Mouse (Mus musculus): Measurements from ENCODE around the gene Enkur. TPM values are rescaled to one million over a fixed set of nuclear protein-coding genes. Genes with fewer than 3 reads are reported as not detected.
A peak's percentile ranks its signal among the peaks of the same experiment; 100 is the strongest.

Gene Enkur
- polyA plus RNA-seq, 2 experiments, result 0.76 to 0.83 TPM

- peak; percentile 25 for DNase-seq (ENCODE audit: low spot score)
- TF ChIP-seq POLR2A (IDR thresholded peaks at IDR 0.05; ENCODE audit: borderline replicate concordance, extremely low read depth, insufficient read depth, insufficient read length), result no peak
- no peak overlapping the region for H3K4me3 ChIP-seq (replicated peaks; ENCODE audit: low read length)
- no peak overlapping the region for H3K9ac ChIP-seq (ENCODE audit: low read depth, low read length, severe bottlenecking)
- WGBS, result 51% methylated on average over 7 of the region's 7 CpGs
- no peaks in the 10 kb centered on the region for H3K27me3 ChIP-seq (ENCODE audit: control insufficient read depth, insufficient read depth, low read length)
- H3K4me1 ChIP-seq (ENCODE audit: control insufficient read depth, insufficient read depth, low read length), result no peaks in the 10 kb centered on the region
- H3K27ac ChIP-seq (replicated peaks; ENCODE audit: low read depth, low read length), result no peak overlapping the region
- no peak overlapping the region for H3K4me2 ChIP-seq (replicated peaks; ENCODE audit: low read depth, low read length, severe bottlenecking)
- no peaks in the 10 kb centered on the region for H3K9me3 ChIP-seq (ENCODE audit: control insufficient read depth, low read length)
- H3K36me3 ChIP-seq (ENCODE audit: control insufficient read depth, insufficient read depth, low read length), result no peaks in the 10 kb centered on the region
- ATAC-seq (ENCODE audit: low FRiP score, low read depth), result no peak
Measured at GRCm38 (mm10) chr2:21187576-21187975, 17.6 kb downstream of the Enkur start.

GRCm38 (mm10) chr2:21182811-21183210 is 22.4 kb downstream of the Enkur start:
- H3K4me1 ChIP-seq (ENCODE audit: control insufficient read depth, insufficient read depth, low read length), result no peaks in the 10 kb centered on the region

DNA sequence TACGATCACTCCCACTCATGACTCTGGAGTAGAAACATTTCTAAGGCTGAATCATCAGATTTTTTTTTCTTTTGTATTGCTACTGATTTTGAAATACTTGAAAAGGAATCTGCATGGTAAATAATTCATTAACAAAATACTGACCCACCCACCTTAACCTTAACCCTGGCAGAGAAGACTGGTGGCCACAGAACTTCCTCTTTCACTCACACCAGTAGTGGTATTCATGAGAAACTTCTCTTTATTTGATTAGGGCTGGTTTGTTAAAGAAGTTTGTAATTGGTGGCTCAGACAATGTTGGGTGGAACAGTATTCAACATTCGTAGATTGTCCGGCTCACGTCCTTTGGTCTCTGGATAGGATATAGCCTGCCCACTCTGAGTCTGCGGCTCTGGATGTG is 26.0 kb downstream of the Enkur start:
- no peak overlapping the region for H3K9ac ChIP-seq (ENCODE audit: low read depth, low read length, severe bottlenecking)
- DNase-seq (ENCODE audit: low spot score), result no peak
- no peaks in the 10 kb centered on the region for H3K4me1 ChIP-seq (ENCODE audit: control insufficient read depth, insufficient read depth, low read length)
- no peak for TF ChIP-seq POLR2A (IDR thresholded peaks at IDR 0.05; ENCODE audit: borderline replicate concordance, extremely low read depth, insufficient read depth, insufficient read length)
- no peaks in the 10 kb centered on the region for H3K9me3 ChIP-seq (ENCODE audit: control insufficient read depth, low read length)
- H3K4me3 ChIP-seq (replicated peaks; ENCODE audit: low read length), result no peak overlapping the region
- no peaks in the 10 kb centered on the region for H3K27me3 ChIP-seq (ENCODE audit: control insufficient read depth, insufficient read depth, low read length)
- no peak for ATAC-seq (ENCODE audit: low FRiP score, low read depth)
- H3K36me3 ChIP-seq (ENCODE audit: control insufficient read depth, insufficient read depth, low read length), result no peaks in the 10 kb centered on the region
- no peak overlapping the region for H3K27ac ChIP-seq (replicated peaks; ENCODE audit: low read depth, low read length)
- 91% methylated on average over 5 of the region's 5 CpGs for WGBS
- no peak overlapping the region for H3K4me2 ChIP-seq (replicated peaks; ENCODE audit: low read depth, low read length, severe bottlenecking)

More at GRCm38 (mm10) chr2:21182811-21183210, 22.4 kb downstream of the Enkur start:
- H3K36me3 ChIP-seq (ENCODE audit: control insufficient read depth, insufficient read depth, low read length), result no peaks in the 10 kb centered on the region
- H3K27me3 ChIP-seq (ENCODE audit: control insufficient read depth, insufficient read depth, low read length), result no peaks in the 10 kb centered on the region
- TF ChIP-seq POLR2A (IDR thresholded peaks at IDR 0.05; ENCODE audit: borderline replicate concordance, extremely low read depth, insufficient read depth, insufficient read length), result no peak
- no peak overlapping the region for H3K4me3 ChIP-seq (replicated peaks; ENCODE audit: low read length)
- no peaks in the 10 kb centered on the region for H3K9me3 ChIP-seq (ENCODE audit: control insufficient read depth, low read length)
- H3K27ac ChIP-seq (replicated peaks; ENCODE audit: low read depth, low read length), result no peak overlapping the region
- 82% methylated on average over 1 of the region's 1 CpGs for WGBS
- ATAC-seq (ENCODE audit: low FRiP score, low read depth), result no peak
- H3K4me2 ChIP-seq (replicated peaks; ENCODE audit: low read depth, low read length, severe bottlenecking), result no peak overlapping the region
- no peak overlapping the region for H3K9ac ChIP-seq (ENCODE audit: low read depth, low read length, severe bottlenecking)
- no peak for DNase-seq (ENCODE audit: low spot score)

GRCm38 (mm10) chr2:21172797-21173196 is 32.4 kb downstream of the Enkur start:
- DNase-seq (ENCODE audit: low spot score) (no peak), ATAC-seq (ENCODE audit: low FRiP score, low read depth) (no peak)
- Histone ChIP-seq H3K36me3 (ENCODE audit: control insufficient read depth, insufficient read depth, low read length) (no peaks in the 10 kb centered on the region), H3K27me3 (ENCODE audit: control insufficient read depth, insufficient read depth, low read length) (no peaks in the 10 kb centered on the region), H3K4me1 (ENCODE audit: control insufficient read depth, insufficient read depth, low read length) (no peaks in the 10 kb centered on the region), H3K9ac (ENCODE audit: low read depth, low read length, severe bottlenecking) (no peak overlapping the region), H3K4me3 (replicated peaks; ENCODE audit: low read length) (no peak overlapping the region), H3K27ac (replicated peaks; ENCODE audit: low read depth, low read length) (no peak overlapping the region), H3K9me3 (ENCODE audit: control insufficient read depth, low read length) (no peaks in the 10 kb centered on the region), H3K4me2 (replicated peaks; ENCODE audit: low read depth, low read length, severe bottlenecking) (no peak overlapping the region)
- no peak for TF ChIP-seq POLR2A (IDR thresholded peaks at IDR 0.05; ENCODE audit: borderline replicate concordance, extremely low read depth, insufficient read depth, insufficient read length)
- WGBS, result 82% methylated on average over 3 of the region's 3 CpGs

DNA sequence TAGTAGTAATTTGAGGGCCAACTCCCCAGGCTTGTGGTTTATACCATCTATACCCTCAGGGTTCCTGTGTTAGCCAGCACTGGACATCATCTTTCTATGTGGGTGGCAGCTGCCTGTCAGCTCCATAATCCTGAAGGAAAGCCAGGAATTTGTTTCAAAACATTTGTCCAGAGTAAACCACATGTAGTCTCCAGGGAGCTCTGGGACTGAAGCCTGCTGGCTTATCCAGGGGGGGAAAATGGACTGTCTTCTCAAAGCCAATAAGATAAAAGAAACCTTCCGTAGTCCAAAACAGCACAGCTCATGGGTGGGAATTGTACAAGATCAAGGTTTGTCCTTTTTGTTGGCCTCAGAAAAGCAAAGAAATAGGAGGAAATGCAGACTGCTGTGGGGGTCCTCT is 37.2 kb downstream of the Enkur start:
- H3K4me1 ChIP-seq (ENCODE audit: control insufficient read depth, insufficient read depth, low read length), result no peaks in the 10 kb centered on the region
- H3K4me3 ChIP-seq (replicated peaks; ENCODE audit: low read length), result no peak overlapping the region
- DNase-seq (ENCODE audit: low spot score) (no peak), ATAC-seq (ENCODE audit: low FRiP score, low read depth) (no peak)
- H3K27me3 ChIP-seq (ENCODE audit: control insufficient read depth, insufficient read depth, low read length), result no peaks in the 10 kb centered on the region
- H3K36me3 ChIP-seq (ENCODE audit: control insufficient read depth, insufficient read depth, low read length), result no peaks in the 10 kb centered on the region
- no peak overlapping the region for H3K27ac ChIP-seq (replicated peaks; ENCODE audit: low read depth, low read length)
- WGBS, result 88% methylated on average over 1 of the region's 1 CpGs
- no peak for TF ChIP-seq POLR2A (IDR thresholded peaks at IDR 0.05; ENCODE audit: borderline replicate concordance, extremely low read depth, insufficient read depth, insufficient read length)
- no peak overlapping the region for H3K9ac ChIP-seq (ENCODE audit: low read depth, low read length, severe bottlenecking)
- no peaks in the 10 kb centered on the region for H3K9me3 ChIP-seq (ENCODE audit: control insufficient read depth, low read length)
- no peak overlapping the region for H3K4me2 ChIP-seq (replicated peaks; ENCODE audit: low read depth, low read length, severe bottlenecking)

GRCm38 (mm10) chr2:21164296-21164695 is 40.9 kb downstream of the Enkur start:
- ATAC-seq (ENCODE audit: low FRiP score, low read depth), result peak; percentile 80

More at GRCm38 (mm10) chr2:21164296-21164695, 40.9 kb downstream of the Enkur start:
- no peak overlapping the region for H3K4me3 ChIP-seq (replicated peaks; ENCODE audit: low read length)
- no peaks in the 10 kb centered on the region for H3K9me3 ChIP-seq (ENCODE audit: control insufficient read depth, low read length)
- no peak overlapping the region for H3K27ac ChIP-seq (replicated peaks; ENCODE audit: low read depth, low read length)
- no peak for TF ChIP-seq POLR2A (IDR thresholded peaks at IDR 0.05; ENCODE audit: borderline replicate concordance, extremely low read depth, insufficient read depth, insufficient read length)
- no peak overlapping the region for H3K4me2 ChIP-seq (replicated peaks; ENCODE audit: low read depth, low read length, severe bottlenecking)
- no peak overlapping the region for H3K9ac ChIP-seq (ENCODE audit: low read depth, low read length, severe bottlenecking)
- WGBS, result 77% methylated on average over 8 of the region's 8 CpGs
- no peaks in the 10 kb centered on the region for H3K4me1 ChIP-seq (ENCODE audit: control insufficient read depth, insufficient read depth, low read length)
- peak; percentile 26 for DNase-seq (ENCODE audit: low spot score)
- no peaks in the 10 kb centered on the region for H3K27me3 ChIP-seq (ENCODE audit: control insufficient read depth, insufficient read depth, low read length)
- H3K36me3 ChIP-seq (ENCODE audit: control insufficient read depth, insufficient read depth, low read length), result no peaks in the 10 kb centered on the region
